Mouse (Mus musculus) heart, adult 2 months (tissue): ENCODE results near the gene Gjb3.

Source experiments
- CTCF ChIP-seq: fragments of 200-600 bp; IDR thresholded peaks from 2 replicates; pipeline ENCODE4 v1.8.1; 2022; ENCODE audit warnings: antibody characterized with exemption, mild to moderate bottlenecking, moderate library complexity
- POLR2A ChIP-seq: fragments of 200-500 bp; IDR thresholded peaks from 2 replicates; pipeline ENCODE4 v1.6.1; 2011; ENCODE audit warnings: mild to moderate bottlenecking, low read depth, low read length, control low read depth; ENCODE audit not compliant: insufficient read depth

GRCm38 (mm10) chr4:127292631-127293030 lies 38.0 kb downstream of the Gjb3 start:
- TF ChIP-seq POLR2A (no peak), CTCF (no peak)
